Mouse (Mus musculus): ENCODE results near the gene Aaed1.
A peak's percentile ranks its signal among the peaks of the same experiment; 100 is the strongest.
"Not testable (repeated sequence)": the region's sequence is repeated elsewhere in the genome, so short reads cannot be mapped to it uniquely, and the experiment has no call there.

Gene Aaed1

DNA sequence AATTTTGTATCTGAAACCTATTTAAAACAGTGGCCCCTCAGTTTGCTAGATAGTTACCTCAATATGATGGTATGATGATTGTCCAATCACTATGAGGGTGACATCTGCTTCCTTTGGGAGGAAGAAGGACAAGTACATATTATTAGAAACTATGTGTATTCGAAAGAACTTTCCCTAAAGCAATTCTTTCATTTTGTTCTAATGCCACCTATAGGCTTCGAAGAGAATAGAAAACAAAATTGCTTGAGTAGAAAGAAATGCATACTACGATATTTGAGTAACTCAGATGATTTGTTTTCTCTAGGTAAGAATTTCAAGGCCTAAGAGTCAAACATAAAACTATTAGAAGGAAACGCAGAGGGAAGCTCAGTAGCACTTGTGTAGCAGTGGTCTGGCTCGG, 3.5 kb downstream of the Aaed1 start:
- ATAC-seq (ENCODE audit: low TSS enrichment), result no peak

DNA sequence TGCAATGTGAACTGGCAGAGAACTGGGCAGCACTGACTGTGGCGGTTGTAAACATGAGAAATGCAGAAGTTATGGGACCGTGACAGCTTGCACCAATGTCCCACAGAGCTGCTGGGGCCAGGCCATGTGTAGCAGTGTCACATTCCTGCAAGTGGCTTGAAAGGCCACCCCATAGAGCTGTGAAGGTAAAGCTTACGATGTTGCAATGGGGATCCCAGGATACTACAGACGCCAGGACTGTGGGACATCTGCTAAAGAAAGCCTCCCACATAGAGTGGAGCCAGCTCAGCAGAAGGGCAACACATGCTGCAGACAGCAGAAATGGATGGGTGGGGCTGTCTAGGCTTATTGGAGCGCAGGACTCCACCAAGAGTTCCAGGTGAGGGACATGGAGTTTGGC, 5.0 kb downstream of the Aaed1 start:
- no peak for ATAC-seq (ENCODE audit: low TSS enrichment)

DNA sequence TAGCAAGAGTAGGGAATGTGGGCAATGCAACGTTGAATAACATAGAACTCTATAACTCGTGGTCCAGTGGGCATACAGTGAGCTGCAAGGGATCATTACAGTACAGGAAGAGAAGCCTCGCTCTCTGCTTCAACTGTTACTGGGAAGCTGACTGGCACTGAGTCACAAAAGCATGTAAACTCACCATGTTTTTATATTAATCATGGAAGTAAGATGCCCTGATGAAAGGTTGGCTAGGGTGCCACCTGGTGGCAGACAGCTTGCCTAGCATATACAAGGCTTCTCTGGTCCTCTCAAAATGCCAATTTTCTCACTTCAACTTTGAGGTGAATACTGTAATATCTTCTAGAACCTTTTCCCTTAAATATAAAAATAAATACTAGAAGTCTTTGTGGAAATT, 6.4 kb downstream of the Aaed1 start:
- ATAC-seq (ENCODE audit: low TSS enrichment), result peak; percentile 61; the same call in 1 of the 2 replicates

DNA sequence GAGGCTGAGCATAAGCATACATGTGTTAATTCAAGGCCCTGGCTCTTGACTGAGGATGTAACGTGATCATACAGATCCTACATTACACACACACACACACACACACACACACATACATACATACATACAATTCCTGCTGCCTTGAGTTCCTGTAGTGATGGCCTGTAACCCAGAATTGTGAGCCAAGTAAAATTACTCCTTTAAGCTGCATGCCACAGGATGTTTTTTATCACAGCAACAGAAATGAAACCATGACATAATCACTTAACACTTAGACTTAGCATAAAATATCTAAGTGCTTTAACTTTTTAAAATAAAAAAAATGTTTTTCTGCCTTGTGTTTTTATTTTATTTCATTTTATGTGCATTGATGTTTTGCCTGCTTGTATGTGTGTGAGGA, 13.4 kb downstream of the Aaed1 start:
- no peak for ATAC-seq (ENCODE audit: low TSS enrichment)

DNA sequence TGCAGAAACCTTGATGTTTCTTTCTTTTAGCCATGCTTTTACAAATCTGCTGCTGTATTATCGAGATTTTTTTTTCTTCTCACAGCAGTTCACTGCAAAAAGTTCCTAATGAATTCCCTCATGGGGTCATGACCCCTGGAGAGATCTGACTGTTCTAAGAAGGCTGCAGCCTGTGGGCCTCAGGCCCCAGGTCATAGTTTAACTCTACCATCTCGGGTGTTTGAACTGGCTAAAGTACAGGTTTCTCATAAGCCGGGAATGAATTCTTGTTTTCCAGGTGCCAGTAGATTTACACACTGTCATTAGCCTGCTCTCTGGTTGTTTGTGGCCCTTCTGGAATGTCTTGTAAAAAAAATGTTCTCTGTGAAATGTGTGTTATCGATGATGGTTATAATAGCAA, 25.7 kb downstream of the Aaed1 start:
- ATAC-seq (ENCODE audit: low TSS enrichment), result no peak

DNA sequence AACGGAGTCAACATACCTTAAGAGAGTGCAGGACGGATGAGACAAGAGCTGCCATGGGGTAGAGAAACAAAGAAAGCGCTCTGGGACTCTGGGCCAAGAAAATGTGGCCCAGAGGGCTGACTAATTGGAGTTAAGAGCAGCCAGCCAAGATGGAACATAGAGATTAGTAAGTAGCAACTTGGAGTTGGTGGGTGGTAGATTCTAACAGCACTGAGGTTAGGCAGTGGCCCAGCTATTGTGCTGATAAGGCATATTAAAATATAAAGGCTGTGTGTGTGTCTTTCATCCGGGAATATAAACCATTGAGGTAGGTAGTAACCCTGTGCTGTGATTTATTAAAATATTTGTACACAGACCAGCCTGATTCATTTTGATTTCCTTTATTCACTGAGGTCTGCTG, 26.2 kb downstream of the Aaed1 start:
- no peak for ATAC-seq (ENCODE audit: low TSS enrichment)

DNA sequence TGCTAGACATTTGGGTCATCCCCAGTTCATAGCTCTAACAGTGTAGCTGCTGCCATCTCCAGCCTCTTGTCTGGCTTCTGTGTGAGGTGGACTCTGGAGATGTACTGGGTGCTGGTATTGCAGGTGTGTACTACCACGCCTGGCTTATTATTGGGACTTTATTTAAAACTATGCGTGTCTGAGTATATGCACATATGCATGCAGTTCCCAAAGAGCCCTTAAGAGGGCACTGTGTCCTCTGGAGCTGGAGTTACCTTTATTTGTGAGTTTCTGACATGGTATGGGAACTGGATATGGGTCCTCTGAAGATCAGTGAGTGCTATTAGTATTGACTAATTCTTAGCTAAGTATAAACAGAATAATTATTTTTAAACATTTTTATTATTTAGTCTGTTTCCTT, 27.8 kb downstream of the Aaed1 start:
- ATAC-seq (ENCODE audit: low TSS enrichment), result no peak

DNA sequence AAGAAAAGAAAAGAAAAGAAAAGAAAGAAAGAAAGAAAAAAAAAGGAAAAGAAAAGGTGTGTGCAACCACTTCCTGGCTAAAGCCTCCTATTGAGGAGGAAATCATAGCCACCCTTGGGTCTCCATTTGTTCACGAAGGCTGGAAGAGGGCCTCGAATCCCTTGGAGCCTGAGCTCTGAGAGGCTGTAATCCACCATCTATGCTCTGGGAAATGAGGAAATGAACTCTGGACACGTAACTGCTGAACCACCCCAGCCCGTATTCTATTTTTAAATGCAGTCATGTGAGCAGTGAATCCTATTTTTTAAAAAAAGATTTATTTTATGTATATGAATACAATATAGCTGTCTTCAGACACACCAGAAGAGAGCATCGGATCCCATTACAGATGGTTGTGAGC, 31.6 kb downstream of the Aaed1 start:
- no peak for ATAC-seq (ENCODE audit: low TSS enrichment)

DNA sequence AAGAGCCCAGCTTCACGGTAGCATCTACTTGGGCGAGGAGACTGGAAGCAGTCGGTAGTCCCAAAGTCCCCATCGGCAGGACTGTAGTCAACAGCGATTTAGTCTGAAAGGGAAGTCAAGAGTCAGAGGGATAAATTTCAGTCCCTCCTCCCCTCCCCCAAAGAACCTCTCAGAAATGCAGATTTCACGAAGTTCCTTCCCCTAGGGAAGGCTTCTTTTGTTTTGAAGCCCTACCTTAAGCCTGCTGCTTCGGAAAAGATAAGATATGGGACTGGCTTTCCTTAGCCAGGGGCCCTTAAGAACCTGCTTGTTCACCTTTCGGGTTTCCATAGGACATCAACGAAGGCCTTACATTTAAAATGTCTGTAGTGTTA, 36.8 kb downstream of the Aaed1 start:
- ATAC-seq (ENCODE audit: low TSS enrichment), result no peak

DNA sequence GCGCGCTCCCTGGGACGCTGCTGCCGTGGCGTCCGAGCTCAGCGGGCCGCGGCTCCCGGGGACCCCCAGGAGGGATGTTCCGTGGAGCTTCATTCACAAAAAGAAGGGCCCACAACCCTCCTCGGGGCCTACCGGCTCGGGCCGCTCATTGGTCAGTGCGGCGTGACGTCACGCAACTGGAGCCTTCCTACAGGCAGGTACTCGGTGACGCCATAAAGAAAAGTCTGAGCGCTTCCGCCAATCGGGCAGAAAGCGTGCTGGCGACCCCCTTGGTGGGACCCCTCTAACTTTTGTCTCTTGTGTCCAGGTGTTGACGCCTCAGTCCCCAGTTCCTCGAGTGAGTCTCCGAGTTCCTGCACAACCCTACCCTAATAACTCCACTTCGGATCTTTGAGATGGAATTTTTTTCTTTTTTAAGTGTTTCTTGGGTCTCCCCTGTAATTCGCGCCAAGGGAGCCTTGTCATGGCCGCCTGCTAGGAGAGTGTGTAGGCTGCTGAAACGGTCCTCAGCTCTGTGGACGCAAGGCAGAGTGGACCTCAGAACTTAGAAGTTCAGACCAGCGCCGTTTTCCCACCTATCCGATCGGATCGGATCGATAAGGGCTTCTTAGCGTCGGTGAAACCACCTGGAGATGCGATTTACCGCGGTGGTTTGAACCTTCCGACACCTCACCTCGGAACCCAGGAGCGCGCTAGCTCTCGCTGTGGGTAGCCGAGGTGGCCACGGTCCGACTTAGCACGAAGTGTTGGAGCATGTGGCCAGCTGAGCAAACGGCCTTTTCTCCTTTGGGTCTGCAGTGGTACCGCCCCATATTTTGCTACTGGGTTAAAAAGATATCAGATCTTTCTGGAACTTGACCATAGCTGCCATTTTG, 37.4 kb downstream of the Aaed1 start, which contains the start of gene Cdc14b:
Cdc14b (minus strand) TSS at position 412 of the 875 bp plus-strand sequence.
- peak; percentile 92 for ATAC-seq (ENCODE audit: low TSS enrichment)

DNA sequence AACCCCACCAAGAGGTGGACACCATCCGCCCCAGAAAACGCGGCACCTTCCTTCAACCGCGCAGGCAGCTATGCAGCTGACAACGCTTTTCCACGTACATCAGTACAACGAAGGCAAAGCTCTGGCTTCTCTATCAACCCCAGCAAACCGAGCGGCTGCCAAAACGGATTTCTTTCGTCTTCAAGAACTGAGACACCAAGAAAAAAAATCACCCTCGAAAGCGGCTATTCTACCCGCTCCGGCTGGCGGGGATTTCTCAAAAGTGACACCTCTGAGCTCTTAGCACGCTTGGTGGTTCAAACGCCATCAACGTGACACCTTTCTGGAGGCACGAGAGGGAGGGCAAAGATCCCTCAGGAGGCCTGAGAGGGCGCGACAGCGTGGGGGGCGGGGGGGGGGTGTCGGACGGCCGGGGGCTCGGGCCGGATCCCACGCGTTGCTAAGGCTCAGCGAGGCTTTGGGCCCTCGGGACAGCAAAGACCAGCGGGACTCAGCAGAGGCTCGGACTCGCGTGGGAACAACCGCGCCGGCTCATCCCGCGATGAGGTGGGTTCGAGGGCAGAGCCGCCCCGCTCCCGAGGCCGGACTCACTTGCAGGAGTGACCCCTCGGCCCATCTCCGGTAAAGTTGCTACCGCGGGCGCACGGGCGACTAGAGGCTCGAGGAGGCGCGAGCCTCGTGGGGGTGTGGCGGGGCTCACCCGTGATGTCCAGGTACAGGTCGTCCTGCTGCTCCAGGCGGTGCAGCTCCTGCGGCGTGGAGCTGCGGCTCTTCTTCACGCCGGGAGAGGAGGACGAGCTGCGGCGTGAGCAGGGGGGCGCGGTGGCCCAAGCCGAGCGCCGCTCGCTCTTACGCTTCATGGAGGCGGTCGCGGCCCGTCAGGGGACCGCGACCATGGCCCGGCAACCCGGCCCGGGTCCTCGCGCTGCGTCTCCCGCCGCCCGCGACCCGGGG, 38.3 kb downstream of the Aaed1 start:
- peak; percentile 47 for ATAC-seq (ENCODE audit: low TSS enrichment)

DNA sequence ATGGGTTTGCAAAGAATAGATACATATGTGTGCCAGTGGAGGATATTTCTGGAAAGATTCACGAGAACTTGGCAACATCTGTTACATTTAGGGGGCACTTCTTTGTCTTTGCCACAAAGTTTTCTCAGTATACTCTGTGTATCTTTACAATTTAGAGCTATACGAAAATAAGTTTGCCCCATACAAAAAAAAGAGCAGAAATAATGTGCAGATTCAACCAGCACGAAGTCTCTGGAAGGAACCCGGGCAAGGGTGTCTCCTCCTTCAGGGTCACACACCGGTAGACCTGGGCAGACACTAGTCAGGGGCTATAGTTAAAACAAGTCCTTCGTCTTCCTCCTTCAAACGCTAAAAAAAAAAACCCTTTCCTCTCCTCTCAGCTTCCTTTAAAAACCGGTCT, 39.2 kb downstream of the Aaed1 start:
- no peak for ATAC-seq (ENCODE audit: low TSS enrichment)

DNA sequence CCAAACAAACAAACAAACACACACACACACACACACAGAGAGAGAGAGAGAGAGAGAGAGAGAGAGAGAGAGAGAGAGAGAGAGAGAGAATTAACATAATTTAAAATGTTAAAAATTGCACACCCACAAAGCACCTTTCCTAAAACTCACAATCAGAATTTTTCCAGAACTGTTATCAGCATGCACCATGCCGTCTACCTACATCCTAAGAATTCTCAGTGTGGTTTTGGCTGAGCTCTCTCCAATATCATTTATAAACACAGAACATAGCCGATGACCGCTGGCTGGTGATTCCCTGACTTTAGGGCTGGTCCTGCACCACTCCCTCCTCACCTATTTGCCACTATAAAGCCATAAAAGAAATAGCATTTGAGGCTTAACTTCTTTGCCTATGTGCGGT, 44.1 kb downstream of the Aaed1 start:
- no peak for ATAC-seq (ENCODE audit: low TSS enrichment)

DNA sequence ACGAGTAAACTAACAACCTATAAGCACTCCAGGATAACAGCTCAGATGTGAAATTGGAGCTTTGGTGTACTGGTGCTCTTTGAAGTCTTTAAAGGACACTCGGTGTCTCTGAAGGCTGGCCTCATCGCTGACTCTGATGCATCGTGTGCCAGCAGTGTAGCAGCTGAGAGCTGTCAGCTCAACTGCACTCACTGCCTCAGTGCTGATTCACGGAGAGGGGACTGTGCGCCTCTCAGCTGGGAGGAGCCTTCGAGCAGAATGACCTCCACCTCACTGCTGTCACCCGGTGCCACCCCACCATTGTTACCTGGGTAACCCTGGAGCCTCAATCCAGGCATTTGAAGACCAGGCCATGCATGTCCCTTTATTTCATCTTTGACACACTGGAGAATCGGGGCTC, 45.4 kb downstream of the Aaed1 start:
- no peak for ATAC-seq (ENCODE audit: low TSS enrichment)

DNA sequence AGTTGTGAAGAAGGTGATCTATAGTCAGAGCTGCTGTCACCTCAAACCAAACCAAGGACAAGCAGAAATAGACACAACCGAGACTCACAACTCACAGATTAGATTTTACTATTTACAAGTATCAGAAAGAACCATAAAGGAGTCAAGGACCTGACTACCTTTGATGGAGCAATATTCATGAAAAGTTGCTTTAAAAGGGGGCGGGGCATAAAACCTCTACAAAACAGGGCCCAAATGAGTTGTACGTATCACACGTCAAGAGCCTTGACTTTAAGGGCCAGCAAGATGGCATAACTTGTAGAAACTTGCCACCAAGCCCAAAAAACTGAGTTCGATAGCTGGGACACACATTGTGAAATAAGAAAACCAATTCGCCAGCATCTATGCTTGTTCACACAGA, 47.9 kb downstream of the Aaed1 start:
- no peak for ATAC-seq (ENCODE audit: low TSS enrichment)

DNA sequence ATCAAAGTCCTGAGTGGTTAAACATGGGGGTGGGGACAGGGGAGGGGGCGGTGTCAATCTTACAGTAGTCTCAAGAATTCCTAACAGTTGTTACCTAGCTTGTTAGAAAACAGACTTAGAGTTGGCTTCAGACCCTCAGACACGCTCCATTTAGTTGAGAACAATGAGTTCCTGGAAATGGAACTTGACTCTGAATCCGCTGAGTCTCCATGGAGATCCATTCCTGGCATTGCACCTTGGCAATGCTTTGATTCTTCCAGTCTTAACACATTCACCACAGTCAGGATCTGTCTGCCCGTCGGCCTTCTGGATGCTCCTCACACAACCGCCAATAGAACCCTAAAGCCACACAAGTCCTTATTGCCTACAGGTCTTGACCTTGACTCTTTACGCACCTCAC, 52.6 kb downstream of the Aaed1 start:
- peak; percentile 77 for ATAC-seq (ENCODE audit: low TSS enrichment)

DNA sequence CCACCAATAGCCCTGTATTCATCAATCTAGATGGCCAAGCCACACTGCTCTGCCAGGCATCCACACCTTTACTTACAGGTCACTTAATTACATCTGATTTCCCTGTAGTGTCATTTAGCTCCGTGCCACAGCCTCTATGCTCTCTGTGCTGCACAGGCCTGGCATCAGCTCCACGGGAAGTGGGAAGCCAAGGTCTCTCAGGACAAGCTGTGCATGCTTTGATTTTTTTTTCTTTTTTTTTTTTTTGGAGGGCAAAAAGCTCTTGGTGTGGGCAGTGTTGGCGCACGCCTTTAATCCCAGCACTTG, 54.0 kb downstream of the Aaed1 start:
- ATAC-seq (ENCODE audit: low TSS enrichment), result no peak

DNA sequence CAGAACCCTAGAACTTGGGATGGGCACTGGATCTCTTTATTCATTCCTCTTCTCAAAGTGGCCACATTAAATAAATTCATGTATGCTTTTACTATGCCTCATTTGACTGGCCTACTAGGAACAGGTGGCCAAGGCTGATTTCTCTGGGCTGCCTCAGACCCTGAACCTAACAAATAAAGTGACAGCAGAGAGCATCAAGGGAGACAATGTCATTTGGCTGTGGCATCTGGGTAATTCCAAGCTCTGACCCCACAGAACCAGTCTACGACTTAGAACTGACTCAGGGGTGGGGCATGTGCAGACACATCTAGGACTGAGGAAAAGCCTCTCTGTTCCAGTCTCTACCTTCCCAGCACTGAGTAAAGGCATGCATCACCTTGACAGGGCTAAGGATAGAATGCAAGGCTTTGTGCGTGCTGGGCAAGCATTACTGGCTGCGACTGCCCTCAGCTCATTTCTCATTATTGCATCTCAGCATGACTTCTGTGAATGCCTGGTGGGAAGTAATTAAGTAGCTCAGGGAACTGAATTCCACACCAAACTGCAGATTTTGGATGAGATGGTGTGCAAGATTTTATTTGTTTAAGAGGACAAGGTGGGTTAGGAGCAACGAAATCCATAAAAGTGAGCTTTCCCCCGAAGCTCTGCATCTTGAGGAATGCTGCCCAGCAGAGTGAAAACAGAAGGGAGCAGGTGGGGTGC, 54.5 kb downstream of the Aaed1 start:
- ATAC-seq (ENCODE audit: low TSS enrichment), result no peak

DNA sequence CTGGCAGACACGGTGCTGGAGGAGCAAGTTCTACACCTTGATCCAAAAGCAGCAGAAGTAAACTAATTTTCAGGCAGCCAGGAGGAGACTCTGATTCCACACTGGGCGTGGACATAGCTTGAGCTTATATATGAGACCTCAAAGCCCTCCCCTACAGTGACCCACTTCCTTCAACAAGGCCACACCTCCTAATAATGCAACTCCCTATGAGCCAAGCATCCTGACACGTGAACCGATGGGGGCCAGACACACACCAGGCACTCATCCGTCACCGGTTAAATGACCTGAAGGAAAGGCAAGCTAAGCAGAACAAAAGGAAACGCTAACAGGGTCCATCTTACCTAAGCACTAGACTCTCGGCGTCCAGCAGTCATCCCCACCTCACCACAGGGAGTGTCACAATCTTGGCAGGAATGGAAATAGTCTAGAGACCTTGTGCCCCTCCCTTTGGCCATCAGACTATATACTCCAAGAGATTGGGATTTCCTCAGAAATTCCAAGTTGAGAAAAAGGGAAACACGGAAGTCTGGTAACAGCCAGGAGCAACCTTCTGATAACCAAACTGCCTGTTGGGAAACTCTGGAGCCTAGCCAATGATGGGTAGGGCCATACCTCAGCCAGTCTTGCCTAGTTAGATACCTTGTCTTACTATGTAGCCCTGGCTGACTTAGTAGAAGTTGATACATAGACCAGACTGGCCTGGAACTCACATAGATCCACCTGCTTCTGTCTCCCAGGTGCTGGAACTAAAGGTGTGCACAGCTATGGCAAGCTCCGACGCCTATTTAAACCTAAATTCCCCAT, 55.3 kb downstream of the Aaed1 start:
- no peak for ATAC-seq (ENCODE audit: low TSS enrichment)

DNA sequence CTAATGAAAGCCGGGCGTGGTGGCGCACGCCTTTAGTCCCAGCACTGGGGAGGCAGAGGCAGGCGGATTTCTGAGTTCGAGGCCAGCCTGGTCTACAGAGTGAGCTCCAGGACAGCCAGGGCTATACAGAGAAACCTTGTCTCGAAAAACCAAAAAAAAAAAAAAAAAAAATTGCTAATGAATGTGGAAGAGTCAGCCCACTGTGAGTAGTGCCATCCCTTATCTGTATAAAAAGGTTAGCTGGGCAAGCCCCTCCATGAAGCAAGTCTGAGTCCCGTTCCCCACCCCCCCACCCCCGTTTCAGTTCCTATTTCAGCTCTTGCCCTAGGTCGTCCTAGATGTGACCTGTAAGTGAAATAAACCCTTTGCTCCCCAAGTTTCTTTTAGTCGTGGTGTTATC, 58.3 kb downstream of the Aaed1 start:
- not testable (repeated sequence) for ATAC-seq (ENCODE audit: low TSS enrichment)

DNA sequence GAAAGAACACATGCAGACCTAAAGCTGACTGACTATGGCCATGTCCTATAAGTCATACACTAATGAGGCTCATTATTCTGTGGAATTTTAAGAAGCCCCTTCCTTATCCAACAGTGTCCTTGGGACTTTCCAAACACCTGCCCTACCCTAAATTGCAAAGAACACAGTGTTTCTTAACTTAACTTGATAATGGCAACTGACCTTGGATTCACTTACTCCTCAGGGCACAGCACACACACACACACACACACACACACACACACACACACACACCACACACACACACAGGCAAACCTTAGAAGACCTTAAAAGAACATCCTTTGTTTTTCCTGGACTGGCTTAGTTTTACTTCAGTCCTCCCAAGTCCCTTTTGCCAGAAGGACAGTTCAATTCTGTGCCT, 58.8 kb downstream of the Aaed1 start:
- ATAC-seq (ENCODE audit: low TSS enrichment), result no peak

DNA sequence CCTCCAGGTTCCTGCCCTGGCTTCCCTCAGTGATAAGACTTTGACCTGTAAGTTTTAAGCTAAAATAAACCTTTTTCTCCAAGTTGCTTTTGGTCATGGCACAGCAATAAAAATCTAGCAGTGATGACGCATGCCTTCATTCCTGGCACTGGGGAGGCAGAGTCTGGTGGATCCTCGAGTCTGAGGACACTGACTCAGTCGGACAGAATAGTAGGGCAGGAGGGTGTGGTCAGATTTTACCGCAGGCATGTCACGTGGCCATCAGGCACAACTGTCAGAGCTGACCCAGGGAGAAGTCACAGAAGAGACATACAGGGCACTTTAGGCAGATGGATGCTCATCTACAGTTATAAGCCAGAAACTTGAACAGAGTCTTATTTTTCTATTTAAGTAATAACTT, 60.4 kb downstream of the Aaed1 start:
- ATAC-seq (ENCODE audit: low TSS enrichment), result no peak
